Comparison of ENCODE assay signal across 8 mouse cellular contexts in genomic region chrX:20425140-20425838, GRCm38 (mm10). TPM values are rescaled to one million over a fixed set of nuclear protein-coding genes. Genes with fewer than 3 reads are reported as not detected.
DNase-seq lines count a peak whose midpoint lies in the region; ATAC-seq and TF ChIP-seq lines count a peak whose summit lies in the region.

Gene Jade3, plus strand, starts transcription at chrX:20425688.

- H3K4me3 ChIP-seq in intestine, postnatal 0 days (ENCODE audit: low read depth, low read length): peak within 1 kb of the TSS; percentile 57
- peak within 1 kb of the TSS; percentile 61 for H3K4me3 ChIP-seq in limb, embryonic 11.5 days (ENCODE audit: low read depth, low read length)
- peak within 1 kb of the TSS; percentile 59 for H3K4me3 ChIP-seq in midbrain, embryonic 13.5 days (replicated peaks)

- H3K4me1 ChIP-seq in intestine, postnatal 0 days (replicated peaks; ENCODE audit: control insufficient read depth, insufficient read depth, low read length): no peaks in the 10 kb centered on the region
- no peaks in the 10 kb centered on the region for H3K4me1 ChIP-seq in limb, embryonic 11.5 days (ENCODE audit: control insufficient read depth, insufficient read depth, low read length)
- H3K4me1 ChIP-seq in midbrain, embryonic 13.5 days (replicated peaks): peaks cover 9% of the 10 kb centered on the region; the same call in 1 of the 2 replicates

- WGBS in intestine, postnatal 0 days: 21% methylated on average over 45 of the region's 67 CpGs
- 24% methylated on average over 43 of the region's 67 CpGs for WGBS in limb, embryonic 11.5 days
- WGBS in midbrain, embryonic 13.5 days: 21% methylated on average over 48 of the region's 67 CpGs

- H3K27ac ChIP-seq in intestine, postnatal 0 days (ENCODE audit: low read depth, low read length): peak within 1 kb of the TSS; percentile 78
- H3K27ac ChIP-seq in limb, embryonic 11.5 days (replicated peaks; ENCODE audit: low read depth, low read length): peak within 1 kb of the TSS; percentile 72
- H3K27ac ChIP-seq in midbrain, embryonic 13.5 days: peak within 1 kb of the TSS; percentile 88

- DNase-seq in layer of hippocampus, adult 11-12 months (ENCODE audit: low spot score): peak; percentile 70
- no peak for DNase-seq in layer of hippocampus, adult 9-10 months (ENCODE audit: low spot score)
- DNase-seq in embryo, embryonic 9.5 days (ENCODE audit: extremely low spot score): peak; percentile 83
- DNase-seq in limb, embryonic 11.5 days (ENCODE audit: low spot score): peak; percentile 76
- DNase-seq in spleen, adult 12 weeks (ENCODE audit: low spot score): peak; percentile 64

- ATAC-seq in granulocyte monocyte progenitor cell, adult 5-6 weeks (replicated peaks; ENCODE audit: poor library complexity, severe bottlenecking): peak; percentile 91
- ATAC-seq in intestine, postnatal 0 days: peak; percentile 97
- ATAC-seq in limb, embryonic 11.5 days (ENCODE audit: insufficient number of reproducible peaks, low FRiP score, low TSS enrichment, low read depth): peak; percentile 98
- peak; percentile 98 for ATAC-seq in midbrain, embryonic 13.5 days

- H3K27me3 ChIP-seq in intestine, postnatal 0 days (replicated peaks; ENCODE audit: control insufficient read depth, insufficient read depth, low read length): no peaks in the 10 kb centered on the region
- no peaks in the 10 kb centered on the region for H3K27me3 ChIP-seq in limb, embryonic 11.5 days (ENCODE audit: control insufficient read depth, insufficient read depth, low read length)
- H3K27me3 ChIP-seq in midbrain, embryonic 13.5 days: no peaks in the 10 kb centered on the region

- TF ChIP-seq CTCF in intestine, postnatal 0 days (IDR thresholded peaks at IDR 0.05; ENCODE audit: low read depth): peak; percentile 30; the same call in 1 of the 2 replicates

- no peaks in the 10 kb centered on the region for H3K36me3 ChIP-seq in intestine, postnatal 0 days (ENCODE audit: control insufficient read depth, insufficient read depth)
- H3K36me3 ChIP-seq in limb, embryonic 11.5 days (ENCODE audit: control insufficient read depth, insufficient read depth, low read length): no peaks in the 10 kb centered on the region
- H3K36me3 ChIP-seq in midbrain, embryonic 13.5 days: no peaks in the 10 kb centered on the region

- no peaks in the 10 kb centered on the region for H3K9me3 ChIP-seq in intestine, postnatal 0 days (ENCODE audit: control insufficient read depth)
- H3K9me3 ChIP-seq in limb, embryonic 11.5 days (ENCODE audit: control insufficient read depth, low read length): no peaks in the 10 kb centered on the region
- no peaks in the 10 kb centered on the region for H3K9me3 ChIP-seq in midbrain, embryonic 13.5 days

- H3K4me2 ChIP-seq in intestine, postnatal 0 days (replicated peaks; ENCODE audit: low read depth): peak within 1 kb of the TSS; percentile 67
- peak within 1 kb of the TSS; percentile 45 for H3K4me2 ChIP-seq in limb, embryonic 11.5 days (ENCODE audit: low read depth, severe bottlenecking)
- peak within 1 kb of the TSS; percentile 58 for H3K4me2 ChIP-seq in midbrain, embryonic 13.5 days (replicated peaks)

- H3K9ac ChIP-seq in intestine, postnatal 0 days (ENCODE audit: low read depth, low read length): peak within 1 kb of the TSS; percentile 62
- H3K9ac ChIP-seq in limb, embryonic 11.5 days (ENCODE audit: low read length): peak within 1 kb of the TSS; percentile 63
- peak within 1 kb of the TSS; percentile 80 for H3K9ac ChIP-seq in midbrain, embryonic 13.5 days (replicated peaks)

RNA-seq across cellular contexts. Expression of gene Jade3, which starts in this region (rescaled TPM):
- total RNA-seq in granulocyte monocyte progenitor cell, adult 5-6 weeks (2014; fragmentation: Nextera tagmentation): 8.4 and 13.0 TPM in 2 replicates
- 17.4 and 19.3 TPM in 2 replicates for total RNA-seq in granulocyte monocyte progenitor cell, adult 5-6 weeks (2017)
- 3.0 and 3.2 TPM in 2 replicates for polyA plus RNA-seq in intestine, postnatal 0 days (2015; fragmentation: Nextera tagmentation; extraction: Ambion mirVana)
- 12.4 TPM in 2 replicates for polyA plus RNA-seq in limb, embryonic 11.5 days (2014; fragmentation: Nextera tagmentation; extraction: Ambion mirVana)
- polyA plus RNA-seq in midbrain, embryonic 13.5 days (2015; fragmentation: Nextera tagmentation; extraction: Ambion mirVana): 6.5 and 6.7 TPM in 2 replicates
